Mouse (Mus musculus) thymus, postnatal 36 days (tissue): ENCODE results near the gene Erbb4.

Source experiments
- DNase-seq, 2 experiments: peaks; one replicate each; pipeline ENCODE4 v3.0.0; 2022; ENCODE audit warnings: mixed read lengths in 2 of 2

The Erbb4 gene

DNA sequence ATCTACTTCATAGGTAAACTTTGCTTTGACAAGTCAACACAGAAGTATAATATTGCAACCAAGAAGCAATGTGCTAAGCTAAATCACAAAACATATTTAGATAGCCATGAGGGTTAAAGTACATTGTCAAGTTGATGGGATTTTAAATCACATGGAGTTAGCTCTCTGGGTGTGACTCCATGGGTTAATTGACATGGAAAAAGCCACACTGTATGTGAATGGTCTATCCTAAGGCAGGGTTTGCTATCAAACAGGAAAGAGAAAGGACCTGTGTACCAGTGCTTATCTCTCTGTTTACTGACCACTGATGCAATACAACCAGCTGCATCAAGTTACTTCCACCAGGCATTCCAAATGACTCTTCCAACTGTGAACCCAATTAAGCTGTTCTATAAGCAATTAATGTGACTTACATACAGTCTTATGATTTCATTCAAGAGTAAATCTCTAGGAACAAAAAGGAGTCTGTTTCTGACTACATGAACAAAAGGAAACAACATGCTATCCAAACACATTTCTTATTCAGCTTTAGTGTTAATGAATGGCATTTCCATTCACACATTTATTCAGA, 641.4 kb downstream of the Erbb4 start:
- DNase-seq: no peak

DNA sequence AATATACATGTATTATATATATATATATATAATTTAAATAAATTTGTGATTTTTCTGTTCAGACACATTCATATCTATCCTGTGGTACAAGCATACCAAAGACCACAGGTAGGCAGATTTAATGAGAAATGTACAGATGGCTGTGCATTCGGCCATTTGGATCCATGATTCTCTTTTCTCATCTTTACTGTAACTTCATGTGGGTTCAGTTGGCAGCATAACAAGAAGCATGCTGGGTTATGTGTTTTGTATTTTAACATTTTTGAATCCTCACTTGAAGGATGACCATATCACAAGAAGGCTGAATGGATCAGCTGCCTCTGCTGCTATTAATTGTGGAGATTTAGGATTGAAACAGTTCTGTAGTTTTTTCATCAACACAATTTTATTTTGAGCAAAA, 656.6 kb downstream of the Erbb4 start:
- DNase-seq: no peak

DNA sequence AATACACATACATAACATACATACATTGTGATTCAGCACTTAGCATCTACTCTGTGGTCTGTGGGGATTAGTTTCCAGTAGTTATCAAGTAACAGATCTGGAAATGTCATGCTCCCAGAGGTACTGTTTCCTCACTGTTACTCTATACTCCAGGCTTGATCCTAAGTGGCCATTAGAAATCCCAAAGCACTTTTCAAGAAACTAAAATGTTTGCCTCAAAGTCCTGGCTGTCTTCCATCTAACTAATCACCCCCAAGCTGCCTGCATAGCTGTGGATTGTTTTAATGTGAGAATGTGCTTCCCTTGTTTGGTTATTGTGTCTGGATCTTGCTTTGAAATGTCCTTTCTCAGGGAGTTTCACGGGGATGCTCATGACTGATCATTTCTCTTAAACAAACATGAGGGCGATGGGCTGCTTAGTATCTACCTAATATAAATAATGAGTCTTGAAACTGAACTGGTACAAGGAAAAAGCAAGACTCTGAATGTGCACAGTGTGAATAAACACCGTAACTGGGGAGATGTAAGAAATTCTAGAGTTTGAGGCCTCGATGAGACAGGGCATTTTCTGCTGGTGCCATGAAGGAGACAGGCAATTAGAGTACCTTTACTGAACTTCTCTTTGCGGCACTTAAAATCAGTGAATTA, 683.4 kb downstream of the Erbb4 start:
- DNase-seq: no peak

DNA sequence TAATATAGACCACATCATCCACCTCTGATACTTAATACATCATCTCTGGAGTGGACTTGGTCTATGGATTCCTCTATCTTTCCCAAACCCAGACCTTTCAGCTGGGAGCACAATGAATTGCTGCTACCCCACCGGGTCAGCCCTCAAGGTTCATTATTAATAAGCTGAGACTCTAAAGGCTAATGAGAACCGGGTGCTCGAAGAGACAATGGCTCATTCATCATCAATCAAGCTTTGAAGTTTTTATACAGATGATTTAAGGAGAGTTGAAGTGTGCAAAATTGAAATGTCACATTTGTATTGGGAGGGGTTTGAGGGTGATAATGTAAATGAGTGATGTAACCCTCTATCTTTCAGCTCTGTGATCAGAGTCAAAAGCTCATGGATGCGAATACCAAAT, 706.7 kb downstream of the Erbb4 start:
- no peak for DNase-seq

DNA sequence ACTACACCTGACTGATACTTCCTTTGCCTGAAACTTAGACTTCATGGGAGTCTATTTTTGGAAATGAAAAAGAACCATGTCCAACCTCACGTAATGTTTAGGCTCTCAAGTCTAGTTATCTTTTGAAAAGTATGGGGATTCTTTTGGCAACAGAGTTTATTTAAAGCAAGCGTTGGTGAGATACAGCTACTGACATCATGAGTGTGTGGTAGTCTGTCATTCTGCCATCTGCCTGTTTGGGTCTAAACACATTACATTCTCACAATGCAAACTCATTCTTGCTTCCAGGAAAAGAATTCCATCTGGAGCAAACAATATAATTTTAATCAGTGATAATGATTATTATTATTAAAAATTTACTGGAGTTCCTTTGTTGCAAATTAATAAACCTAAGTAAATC, 736.3 kb downstream of the Erbb4 start:
- DNase-seq: no peak

DNA sequence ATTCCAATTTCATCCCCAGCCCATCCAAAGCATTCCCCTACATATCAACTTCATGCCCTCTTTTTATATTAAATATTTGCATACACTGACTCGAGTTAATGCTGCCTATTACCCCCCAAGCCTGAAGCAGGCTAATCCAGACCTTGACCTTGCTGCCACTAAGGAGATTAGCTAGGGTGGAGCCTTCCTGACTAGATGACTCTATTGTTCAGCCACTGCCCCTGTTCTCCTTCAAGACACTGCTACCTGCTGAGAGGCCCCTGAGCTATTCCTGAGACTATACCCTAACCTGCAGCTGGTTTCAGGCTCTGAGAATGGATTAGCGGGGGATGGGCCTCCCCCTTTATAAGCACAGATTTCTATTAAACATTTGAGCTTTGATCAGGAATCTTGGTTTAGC, 774.1 kb downstream of the Erbb4 start:
- no peak for DNase-seq

DNA sequence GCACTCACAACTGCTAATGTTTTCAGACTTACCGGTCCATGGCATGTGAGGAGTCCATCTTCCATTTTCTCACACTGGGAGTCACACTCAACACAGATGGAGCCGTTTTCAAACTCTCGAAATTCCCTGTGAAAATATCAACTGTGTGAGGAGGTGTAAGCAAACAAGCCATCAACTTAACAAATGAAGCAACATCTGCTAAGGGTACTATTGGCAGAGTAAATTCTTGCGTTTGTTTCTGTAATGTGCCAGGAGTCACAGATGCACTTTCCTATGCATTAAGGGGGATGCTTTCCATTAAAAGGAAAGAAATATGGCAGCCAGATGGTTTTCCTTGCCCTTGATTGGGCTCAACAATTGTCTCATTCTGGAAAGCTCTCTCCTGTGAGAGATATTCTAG, 802.0 kb downstream of the Erbb4 start:
- no peak for DNase-seq

DNA sequence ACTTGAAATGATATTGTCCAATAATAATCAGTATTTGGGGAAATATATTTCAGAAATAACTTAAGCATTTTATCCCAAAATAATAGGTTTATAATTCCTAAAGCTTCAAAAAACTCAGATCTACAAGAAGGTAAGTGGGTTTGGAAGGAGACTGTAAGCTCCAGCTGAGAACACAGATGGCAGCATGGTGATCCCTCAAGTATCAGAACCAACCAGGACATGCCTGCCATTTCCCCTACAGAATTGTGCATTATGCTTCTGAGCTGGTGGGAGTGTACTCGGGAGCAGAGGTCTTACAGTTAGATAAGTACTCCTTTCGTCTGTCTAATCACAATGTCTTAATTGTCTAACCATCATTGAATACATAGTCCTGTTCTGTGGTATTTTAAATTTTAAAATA, 823.4 kb downstream of the Erbb4 start:
- DNase-seq: no peak

DNA sequence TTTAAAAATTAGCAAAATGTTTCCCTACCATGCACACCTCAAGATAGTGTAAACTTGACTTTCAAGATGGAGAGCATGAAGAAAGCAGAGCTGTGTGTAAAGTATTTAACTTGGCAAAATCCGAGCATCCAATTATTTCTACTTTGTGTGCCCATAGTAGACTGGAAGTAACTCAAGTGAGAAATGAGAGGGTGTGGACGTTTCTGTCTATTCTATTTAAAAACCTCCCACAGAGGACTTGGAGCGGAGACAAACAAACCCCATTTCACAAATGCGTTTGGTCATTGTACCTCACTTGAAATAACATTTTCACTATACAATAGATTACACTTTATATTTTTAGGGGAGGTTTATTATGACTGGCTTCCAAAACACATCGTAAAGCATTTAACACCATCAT, 832.0 kb downstream of the Erbb4 start:
- DNase-seq: no peak

DNA sequence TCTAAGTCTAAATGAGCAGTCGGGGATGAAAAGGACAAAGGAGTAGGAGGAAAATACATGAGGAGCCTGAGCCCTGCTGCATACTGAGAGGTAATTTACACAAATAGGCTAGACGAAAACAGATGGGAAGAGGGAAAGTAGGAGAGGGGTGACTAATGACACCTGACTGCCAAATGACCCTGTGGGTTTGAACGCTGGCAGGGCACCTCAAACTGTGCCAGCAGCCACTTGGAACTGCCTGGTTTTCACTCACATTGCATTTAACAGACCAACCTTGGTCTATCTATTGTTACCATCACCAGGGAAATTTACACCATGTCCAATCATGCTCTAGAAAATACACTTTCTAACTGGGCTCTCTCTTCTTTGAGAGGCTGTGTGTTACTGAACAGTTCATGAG, 929.3 kb downstream of the Erbb4 start:
- no peak for DNase-seq

DNA sequence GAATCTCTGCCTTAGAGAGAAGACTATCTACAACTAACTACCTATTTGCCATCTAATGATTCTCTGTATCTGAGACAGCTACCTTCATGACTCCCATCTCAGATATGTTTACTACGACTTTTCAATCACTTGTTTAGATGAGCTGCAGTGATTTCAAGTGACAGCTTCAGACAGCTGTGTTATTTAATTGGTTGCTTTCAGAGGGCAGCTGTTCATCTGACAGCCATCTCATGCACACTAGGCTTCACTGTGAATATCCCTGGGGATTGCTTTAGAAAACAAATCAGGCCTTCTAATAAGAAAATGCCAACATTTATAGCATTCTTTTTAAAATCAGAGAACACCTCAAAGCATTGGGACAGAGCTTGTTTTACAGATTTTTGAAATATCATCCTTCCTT, 952.6 kb downstream of the Erbb4 start:
- DNase-seq: no peak

DNA sequence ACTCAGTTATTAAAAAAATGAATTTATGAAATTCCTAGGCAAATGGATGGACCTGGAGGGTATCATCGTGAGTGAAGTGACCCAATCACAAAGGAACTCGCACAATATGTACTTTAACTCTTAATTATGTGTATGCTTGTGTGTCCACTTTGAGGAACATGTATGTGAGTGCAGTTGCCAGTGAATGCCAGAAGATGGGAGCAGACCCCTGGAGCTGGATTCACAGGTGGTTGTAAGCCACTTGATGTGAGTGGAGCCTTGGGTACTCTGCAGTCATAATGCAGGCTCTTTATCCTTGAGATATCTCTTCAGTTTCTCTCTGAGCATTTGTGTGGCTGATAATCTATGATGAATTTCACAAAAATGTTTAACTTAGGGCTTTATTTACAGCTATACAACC, 957.3 kb downstream of the Erbb4 start:
- no peak for DNase-seq

DNA sequence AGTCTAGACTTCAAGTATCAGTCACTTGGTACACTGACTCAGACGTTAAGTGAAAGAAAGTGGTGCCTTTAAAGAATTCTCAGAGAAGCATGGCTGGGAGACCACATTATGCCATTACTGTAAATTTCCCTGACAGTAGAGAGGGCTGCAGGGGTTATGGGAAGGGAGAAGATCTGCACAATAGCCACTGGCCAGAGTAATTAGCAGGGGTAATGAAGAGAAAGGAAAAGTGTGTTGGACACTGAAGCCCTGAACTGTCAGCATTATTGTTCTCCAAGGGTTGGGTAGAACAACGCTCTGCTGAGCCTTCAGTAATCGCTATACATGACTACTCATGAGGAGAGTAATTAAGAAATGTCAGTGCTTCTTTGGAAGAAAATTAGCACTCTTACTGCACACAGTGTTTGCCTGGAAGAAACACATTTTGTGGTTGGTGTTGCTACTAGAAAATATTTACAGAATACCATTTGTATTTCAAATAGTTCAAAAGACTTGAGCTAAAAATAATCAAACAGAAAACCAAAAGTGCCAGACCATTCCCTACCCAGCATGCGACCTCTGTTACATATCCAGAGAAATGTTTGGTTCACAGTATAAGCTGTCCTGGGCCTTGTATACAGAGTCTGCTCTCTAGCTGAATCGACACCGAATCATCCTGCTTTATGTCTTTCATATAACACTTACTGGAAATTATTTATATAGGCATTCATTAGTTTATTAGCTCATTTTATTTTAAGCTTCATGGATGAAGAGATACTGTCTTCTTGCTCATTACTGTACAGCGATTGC, 965.1 kb downstream of the Erbb4 start:
- DNase-seq: no peak

DNA sequence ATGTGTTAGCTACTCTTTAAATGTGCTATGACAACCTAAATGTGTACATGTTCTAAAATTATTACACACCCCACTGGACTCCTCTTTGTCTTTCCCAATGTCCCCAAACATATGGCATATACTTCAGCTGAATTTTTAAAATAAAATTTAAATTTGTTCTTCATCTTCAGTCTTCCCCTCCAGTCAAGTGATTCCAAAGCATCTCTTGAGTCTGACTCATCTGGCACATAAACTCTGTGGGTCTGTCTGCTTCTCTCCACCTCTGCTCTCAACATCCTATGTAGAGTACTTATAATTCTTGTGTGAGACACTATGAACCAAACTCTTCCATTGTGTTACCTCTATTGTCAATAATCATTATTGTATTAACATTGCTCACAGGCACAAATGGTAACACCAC, 972.9 kb downstream of the Erbb4 start:
- no peak for DNase-seq

DNA sequence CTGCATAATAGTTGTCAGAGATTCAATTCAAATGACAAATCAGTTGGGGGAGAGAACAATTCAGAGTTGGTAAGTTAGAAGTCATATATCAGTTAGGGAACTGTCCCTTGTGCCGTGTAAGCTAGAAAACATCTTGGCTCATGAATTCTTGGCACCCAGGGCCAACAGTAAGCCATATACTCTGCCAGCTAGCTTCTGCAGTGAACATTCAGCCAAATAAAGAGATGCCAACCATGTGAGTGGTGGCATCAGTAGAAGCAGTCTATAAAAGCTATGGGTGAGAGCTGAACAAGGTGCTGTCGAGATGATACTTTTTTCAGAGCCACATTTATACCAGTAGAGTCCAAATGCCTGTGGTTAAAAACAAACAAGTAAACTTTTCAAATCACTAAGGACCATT, 973.4 kb downstream of the Erbb4 start:
- DNase-seq: no peak

DNA sequence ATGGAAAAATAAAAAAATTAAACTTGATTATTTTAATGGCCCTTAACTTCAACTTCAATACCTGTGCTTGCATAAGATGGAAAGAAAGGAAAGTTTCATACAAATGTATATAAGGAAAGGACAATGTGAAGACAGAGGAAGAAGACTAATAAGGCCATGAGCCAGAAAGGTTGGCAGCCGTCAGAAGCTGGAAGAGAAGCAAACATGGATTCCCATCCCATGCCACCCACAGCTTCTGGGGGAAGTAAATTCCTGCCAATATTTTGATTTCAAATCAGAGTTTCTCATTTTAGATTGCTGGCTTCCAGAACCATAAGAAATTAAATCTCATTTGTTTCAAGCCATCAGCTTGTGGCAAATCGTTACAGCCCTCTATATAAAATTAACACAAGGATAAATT, 984.3 kb downstream of the Erbb4 start:
- no peak for DNase-seq

DNA sequence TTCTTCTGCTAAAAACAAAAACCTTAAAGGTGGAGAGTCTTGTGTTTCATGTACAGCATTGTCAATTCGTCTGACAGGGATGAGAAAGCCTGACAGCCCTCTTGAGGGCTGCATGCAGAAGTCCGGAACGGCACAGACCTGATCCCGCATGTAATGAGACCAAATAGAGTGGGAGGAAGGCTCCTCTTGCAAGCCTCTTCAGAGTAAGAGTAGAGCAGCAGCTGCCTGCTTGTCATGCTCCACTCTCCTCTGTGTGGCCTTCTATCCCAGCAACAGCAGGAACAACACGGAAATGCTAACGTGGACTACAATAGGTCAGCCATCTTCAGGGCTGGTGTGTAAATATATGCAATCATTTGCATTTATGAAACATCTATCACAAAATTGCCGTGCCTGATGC, 987.5 kb downstream of the Erbb4 start:
- no peak for DNase-seq

DNA sequence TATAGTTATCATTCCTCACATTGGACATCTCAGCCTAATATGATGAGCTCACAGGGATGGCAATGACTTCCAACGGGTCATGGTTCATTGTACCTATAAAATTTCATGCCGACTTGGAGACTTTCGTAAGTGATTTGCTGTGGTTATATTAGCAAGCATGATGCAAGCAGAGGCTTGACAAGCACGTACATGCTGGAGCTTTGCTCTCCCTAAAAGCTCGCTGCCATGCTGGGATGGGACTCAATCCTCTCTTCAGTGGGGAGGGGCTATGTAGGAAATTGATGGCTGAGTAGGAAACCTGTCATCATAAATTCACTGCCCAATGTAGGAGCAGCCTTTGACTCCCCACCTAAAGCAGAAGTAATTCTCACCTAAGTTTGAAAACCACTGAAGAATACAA, 992.1 kb downstream of the Erbb4 start:
- DNase-seq: no peak

DNA sequence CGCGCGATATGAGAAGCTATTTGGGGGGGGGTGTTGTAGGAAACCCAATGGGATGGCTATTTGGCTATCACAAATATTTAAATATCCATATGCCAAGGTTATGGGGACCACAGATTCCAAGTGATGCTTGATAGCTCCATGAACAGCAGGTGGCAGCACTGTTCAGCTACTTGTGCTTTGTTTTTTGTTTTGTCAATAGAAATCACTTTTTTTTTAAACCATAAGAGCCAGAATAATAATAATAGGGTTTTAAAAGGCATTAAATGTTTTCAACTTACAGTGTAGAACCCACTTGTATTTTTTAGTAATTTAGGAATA, 1001.4 kb downstream of the Erbb4 start:
- no peak for DNase-seq

DNA sequence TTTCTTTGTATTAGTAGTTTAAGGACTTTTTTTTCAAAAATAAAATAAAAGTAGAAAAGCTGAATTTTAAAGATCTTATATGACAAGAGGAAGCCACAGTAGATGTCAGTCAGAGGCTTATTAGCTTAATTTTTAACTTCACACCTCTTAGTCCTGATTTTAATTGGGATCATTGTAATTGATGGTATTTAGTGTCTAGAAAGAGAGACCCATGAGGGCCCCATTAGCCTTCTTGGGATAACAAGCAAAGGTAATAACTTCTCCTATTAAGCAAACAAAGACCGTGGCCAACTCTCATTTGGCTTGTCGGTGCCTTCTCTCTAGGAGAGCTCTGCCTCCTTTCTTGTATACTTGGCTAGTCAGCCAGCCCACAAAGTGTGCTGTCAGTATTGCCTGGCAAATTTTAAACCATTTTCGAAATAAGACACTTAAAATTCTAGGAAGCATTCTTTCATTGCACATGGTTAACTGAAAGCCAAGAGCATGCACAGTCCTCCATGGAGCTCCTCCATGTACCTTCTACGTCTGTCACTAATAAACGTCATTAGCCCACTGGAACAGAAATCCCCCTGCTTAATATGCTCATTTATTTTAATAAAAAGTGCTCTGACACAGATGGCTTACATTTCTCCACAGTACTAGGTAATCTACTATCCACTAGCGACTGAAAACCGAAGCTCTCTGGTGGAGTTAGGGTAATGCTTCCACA, 1001.9 kb downstream of the Erbb4 start:
- no peak for DNase-seq

DNA sequence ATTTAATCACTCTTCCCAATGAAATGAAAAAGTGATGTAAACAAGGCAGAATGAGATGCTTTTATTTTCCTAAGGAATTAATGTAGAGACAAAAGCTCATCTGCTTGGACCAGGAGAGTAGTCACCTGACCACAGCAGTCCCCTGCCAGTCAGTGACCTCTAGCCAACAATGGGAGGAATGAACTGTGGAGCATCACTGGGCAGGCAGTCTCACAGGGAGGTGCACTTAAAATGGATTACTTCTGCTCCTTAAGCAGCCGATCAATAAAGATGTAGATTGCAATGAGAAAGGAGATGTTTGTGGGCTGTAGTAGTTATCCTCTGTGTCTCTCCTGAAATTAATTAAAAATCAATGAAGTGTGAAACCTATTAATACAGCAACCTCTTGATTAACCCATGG, 1018.2 kb downstream of the Erbb4 start:
- DNase-seq: no peak

DNA sequence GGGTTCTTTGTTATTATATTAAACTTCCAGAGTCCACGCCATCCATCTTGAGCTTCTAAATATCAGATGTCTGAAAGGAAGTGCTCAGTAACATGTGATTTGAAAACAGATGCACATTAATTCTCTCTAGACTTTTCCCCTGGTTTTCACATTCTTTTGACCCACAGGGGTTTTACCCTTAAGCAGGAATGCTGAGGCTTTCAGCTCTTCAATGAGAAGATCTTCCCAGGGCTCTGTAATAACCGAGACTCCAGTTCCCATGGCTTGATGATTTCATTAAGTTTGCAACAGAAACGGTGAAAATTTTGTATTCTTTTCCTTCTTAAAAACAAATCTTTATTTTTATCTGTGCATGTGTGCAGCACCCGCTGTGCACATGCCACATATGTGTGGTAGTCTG, 1051.4 kb downstream of the Erbb4 start:
- no peak for DNase-seq

DNA sequence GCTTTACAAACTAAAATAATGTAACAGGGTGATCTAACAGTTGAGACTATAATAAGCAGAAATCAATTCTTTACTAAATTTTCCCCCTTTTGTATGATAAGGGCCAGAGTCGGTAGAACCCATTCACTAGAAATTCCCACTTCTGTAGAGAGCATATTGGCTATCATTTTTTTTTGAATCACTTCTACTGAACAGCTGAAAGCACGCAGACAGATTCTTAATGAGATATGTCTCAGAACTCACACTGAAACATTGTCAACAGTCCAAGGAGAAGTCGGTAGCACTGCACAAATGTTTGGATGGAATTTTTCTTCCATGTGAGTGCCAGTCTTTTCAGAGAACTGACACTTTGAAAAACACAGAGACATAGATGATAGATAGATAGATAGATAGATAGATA, 1053.1 kb downstream of the Erbb4 start:
- DNase-seq: no peak

DNA sequence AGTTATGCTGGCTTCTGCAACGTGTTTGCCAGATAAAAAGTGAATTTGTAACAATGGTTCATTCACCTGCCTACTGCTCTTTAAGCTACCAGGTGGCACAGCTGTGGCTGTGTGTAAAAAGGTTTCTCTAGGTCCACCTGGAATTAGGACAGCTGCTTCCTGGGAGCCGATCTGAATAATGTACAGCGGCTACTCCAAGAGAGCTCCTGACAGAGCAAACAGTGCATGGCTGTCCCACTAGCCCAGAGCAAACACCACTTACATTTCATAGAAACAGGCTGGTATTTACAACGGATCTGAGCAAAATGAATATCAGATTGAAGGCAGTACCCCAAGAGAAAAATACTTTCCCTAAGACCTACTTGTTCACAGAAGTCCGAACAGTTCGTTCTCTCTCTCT, 1058.0 kb downstream of the Erbb4 start:
- DNase-seq: no peak
